Mouse (Mus musculus): ENCODE results near the gene Arpc3. TPM values are rescaled to one million over a fixed set of nuclear protein-coding genes. Genes with fewer than 3 reads are reported as not detected.
A peak's percentile ranks its signal among the peaks of the same experiment; 100 is the strongest.
"Not testable (repeated sequence)": the region's sequence is repeated elsewhere in the genome, so short reads cannot be mapped to it uniquely, and the experiment has no call there.

The Arpc3 gene
- polyA plus RNA-seq, 1 experiment from 2014 or later = 139 TPM

- Histone ChIP-seq H3K4me1 (replicated peaks) (no peaks in the 10 kb centered on the region), H3K27ac (replicated peaks) (no peak overlapping the region), H3K4me2 (no peak overlapping the region), H3K4me3 (no peak overlapping the region), H3K27me3 (no peaks in the 10 kb centered on the region), H3K36me3 (peaks cover 63% of the 10 kb centered on the region), H3K9me3 (no peaks in the 10 kb centered on the region), H3K9ac (no peak overlapping the region)
- WGBS = 26% methylated on average over 8 of the region's 8 CpGs
- ATAC-seq (ENCODE audit: low FRiP score, low read depth) = no peak
These were observed 9.6 kb downstream of the Arpc3 start for GRCm38 (mm10) chr5:122401303-122401640.

DNA sequence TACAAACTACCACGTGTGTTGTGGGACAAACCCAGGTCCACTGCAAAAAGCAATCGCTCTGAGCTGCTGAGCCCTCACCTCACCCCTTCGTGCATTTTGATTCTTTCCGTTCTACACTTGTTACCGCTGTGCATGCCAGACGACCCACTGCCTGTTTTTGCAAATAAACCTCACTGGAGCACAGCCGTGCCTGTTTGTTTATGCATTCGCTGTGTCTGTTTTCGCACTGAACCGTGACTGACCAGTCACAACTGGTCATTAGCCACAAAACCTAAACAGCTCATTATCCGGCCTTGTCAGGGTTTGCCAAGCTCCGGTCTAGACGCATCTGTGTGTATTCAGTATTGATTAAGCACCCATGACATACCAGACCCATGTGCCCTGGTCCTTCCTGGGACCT is 10.5 kb downstream of the Arpc3 start:
- H3K4me2 ChIP-seq = no peak overlapping the region
- WGBS = 75% methylated on average over 13 of the region's 13 CpGs
- no peaks in the 10 kb centered on the region for H3K9me3 ChIP-seq
- peaks cover 68% of the 10 kb centered on the region for H3K36me3 ChIP-seq
- ATAC-seq (ENCODE audit: low FRiP score, low read depth) = no peak
- no peaks in the 10 kb centered on the region for H3K4me1 ChIP-seq (replicated peaks)
- no peaks in the 10 kb centered on the region for H3K27me3 ChIP-seq
- H3K4me3 ChIP-seq = no peak overlapping the region
- no peak overlapping the region for H3K9ac ChIP-seq
- H3K27ac ChIP-seq (replicated peaks) = 0 out of 2 replicates have a peak overlapping the region, but pooled peaks have one; percentile 51

DNA sequence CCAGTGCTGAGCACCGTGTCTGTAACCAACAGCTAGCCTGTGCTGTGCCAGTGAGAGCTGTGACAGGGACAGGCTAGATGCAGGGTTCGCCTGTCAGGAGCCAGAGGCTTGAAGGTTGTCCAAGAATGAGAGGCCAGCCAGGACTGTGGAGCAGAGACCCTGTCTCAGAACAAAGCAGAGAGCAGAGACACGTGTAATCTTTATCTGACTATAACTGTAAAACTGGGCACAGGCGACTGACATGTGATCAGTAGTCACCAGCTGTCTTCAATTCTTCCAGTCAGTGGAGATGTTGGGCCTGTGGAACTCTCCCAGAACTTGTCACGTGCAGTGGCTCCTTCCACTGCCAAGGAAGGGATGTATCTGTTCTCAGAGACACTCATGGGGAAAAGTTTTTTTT is 11.1 kb downstream of the Arpc3 start:
- 0 out of 2 replicates have a peak overlapping the region, but pooled peaks have one; percentile 51 for H3K27ac ChIP-seq (replicated peaks)
- H3K36me3 ChIP-seq = peaks cover 71% of the 10 kb centered on the region
- H3K27me3 ChIP-seq = no peaks in the 10 kb centered on the region
- WGBS = 81% methylated on average over 5 of the region's 5 CpGs
- no peaks in the 10 kb centered on the region for H3K9me3 ChIP-seq
- no peaks in the 10 kb centered on the region for H3K4me1 ChIP-seq (replicated peaks)
- no peak overlapping the region for H3K4me3 ChIP-seq
- H3K4me2 ChIP-seq = no peak overlapping the region
- no peak overlapping the region for H3K9ac ChIP-seq
- no peak for ATAC-seq (ENCODE audit: low FRiP score, low read depth)

GRCm38 (mm10) chr5:122403362-122403761 is 11.7 kb downstream of the Arpc3 start:
- 96% methylated on average over 12 of the region's 12 CpGs for WGBS
- no peaks in the 10 kb centered on the region for H3K9me3 ChIP-seq
- no peak for ATAC-seq (ENCODE audit: low FRiP score, low read depth)
- peaks cover 72% of the 10 kb centered on the region for H3K36me3 ChIP-seq
- H3K4me3 ChIP-seq = no peak overlapping the region
- no peak overlapping the region for H3K4me2 ChIP-seq
- H3K9ac ChIP-seq = no peak overlapping the region
- no peaks in the 10 kb centered on the region for H3K4me1 ChIP-seq (replicated peaks)
- H3K27me3 ChIP-seq = no peaks in the 10 kb centered on the region
- no peak overlapping the region for H3K27ac ChIP-seq (replicated peaks)

DNA sequence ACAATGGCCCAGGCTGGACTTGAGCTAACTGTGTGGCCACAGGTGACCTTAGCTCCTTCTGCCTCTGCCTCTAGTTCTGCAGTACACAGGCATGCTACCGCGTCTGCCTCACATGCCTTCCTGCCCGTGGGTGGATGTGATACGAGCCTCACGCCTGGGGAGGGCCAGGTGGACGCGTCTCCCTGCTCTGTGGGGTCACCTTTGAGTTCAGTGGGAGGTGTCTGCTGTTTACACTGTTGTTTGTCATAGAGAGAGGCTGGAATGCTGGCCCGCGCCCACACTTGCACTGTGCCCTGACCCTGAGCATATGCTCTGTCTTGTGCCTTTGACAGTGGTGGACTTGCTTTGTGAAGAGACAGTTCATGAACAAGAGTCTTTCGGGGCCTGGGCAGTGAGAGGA is 13.9 kb downstream of the Arpc3 start:
- Histone ChIP-seq H3K27ac (replicated peaks) (no peak overlapping the region), H3K4me2 (no peak overlapping the region), H3K9ac (no peak overlapping the region), H3K9me3 (no peaks in the 10 kb centered on the region), H3K4me3 (no peak overlapping the region), H3K4me1 (replicated peaks) (no peaks in the 10 kb centered on the region), H3K27me3 (no peaks in the 10 kb centered on the region), H3K36me3 (peaks cover 62% of the 10 kb centered on the region)
- WGBS = 94% methylated on average over 10 of the region's 10 CpGs
- ATAC-seq (ENCODE audit: low FRiP score, low read depth) = no peak

DNA sequence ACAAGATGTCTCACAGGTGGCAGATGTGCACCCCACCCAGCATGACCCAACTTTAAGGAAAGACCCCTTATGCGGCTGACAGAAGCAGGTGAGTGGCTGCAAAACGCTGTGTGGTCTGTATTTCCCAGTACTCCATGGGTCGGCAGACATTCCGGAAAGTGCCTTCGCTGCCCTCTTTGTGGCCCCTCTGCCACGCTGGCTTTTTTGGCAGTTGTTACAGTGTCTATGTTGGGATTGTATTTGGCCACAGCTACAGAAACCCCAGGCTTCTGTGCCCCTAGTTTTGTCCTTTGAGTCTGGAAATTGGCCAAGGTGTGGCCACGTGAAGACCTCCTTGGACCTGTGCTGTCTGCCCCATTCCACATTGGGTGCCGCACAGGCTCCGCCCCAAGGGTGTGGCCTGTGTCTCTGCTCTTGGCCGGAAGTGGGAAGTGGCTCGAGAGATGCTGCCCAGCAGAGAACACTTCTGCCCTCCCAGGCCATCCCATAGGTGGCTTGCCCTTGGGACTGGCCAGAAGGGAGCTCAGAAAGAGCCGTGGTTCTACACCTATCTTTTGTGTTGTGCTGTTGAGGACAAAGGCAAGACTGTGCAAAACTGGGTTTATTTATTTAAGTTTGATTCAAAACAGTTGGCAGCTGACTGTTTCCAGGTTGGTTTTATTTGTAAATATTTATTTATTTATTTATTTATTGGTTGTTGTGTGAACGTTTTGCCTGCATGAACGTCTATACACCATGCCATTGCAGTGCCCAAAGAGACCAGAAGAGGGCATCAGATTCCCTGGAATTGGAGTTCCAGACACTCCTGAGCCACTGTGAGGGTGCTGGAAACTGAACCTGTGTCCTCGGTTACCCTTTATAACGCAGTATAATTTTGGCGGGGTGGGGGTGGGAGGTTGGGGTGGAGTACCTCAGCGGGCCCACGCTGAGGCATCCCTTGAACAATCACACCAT is 18.3 kb downstream of the Arpc3 start:
- Histone ChIP-seq H3K4me2 (no peak overlapping the region), H3K9me3 (no peaks in the 10 kb centered on the region), H3K9ac (no peak overlapping the region), H3K4me1 (replicated peaks) (no peaks in the 10 kb centered on the region), H3K4me3 (no peak overlapping the region), H3K27me3 (no peaks in the 10 kb centered on the region), H3K36me3 (peaks cover 33% of the 10 kb centered on the region), H3K27ac (replicated peaks) (no peak overlapping the region)
- no peak for ATAC-seq (ENCODE audit: low FRiP score, low read depth)
- WGBS = 85% methylated on average over 19 of the region's 19 CpGs

- no peak overlapping the region for H3K4me3 ChIP-seq
- H3K9ac ChIP-seq = no peak overlapping the region
- ATAC-seq (ENCODE audit: low FRiP score, low read depth) = no peak
- no peaks in the 10 kb centered on the region for H3K27me3 ChIP-seq
- H3K4me1 ChIP-seq (replicated peaks) = no peaks in the 10 kb centered on the region
- H3K9me3 ChIP-seq = no peaks in the 10 kb centered on the region
- H3K4me2 ChIP-seq = no peak overlapping the region
- WGBS = 85% methylated on average over 5 of the region's 5 CpGs
- H3K36me3 ChIP-seq = peaks cover 16% of the 10 kb centered on the region
- H3K27ac ChIP-seq (replicated peaks) = no peak overlapping the region
These were observed 20.2 kb downstream of the Arpc3 start for GRCm38 (mm10) chr5:122411892-122412291.

DNA sequence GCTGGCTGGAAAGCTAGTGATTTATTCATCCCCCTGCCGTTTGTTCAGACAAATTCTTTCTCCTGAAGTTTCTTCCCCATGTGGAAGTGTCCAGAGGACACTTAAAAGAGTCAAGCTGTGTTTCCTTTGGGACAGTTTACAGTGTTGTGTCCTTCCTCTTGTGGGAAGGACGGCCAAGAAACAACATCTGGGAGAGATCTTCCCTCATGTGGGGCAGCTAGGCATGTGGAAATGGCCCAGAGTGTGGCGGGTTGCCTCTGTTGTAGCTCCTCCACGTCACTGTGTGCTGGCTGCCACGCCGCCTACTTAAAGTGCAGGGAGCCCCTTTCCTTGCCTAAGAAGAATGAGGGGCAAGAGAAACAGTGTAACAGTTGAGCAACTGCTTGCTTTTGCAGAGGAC is 21.1 kb downstream of the Arpc3 start:
- no peaks in the 10 kb centered on the region for H3K27me3 ChIP-seq
- H3K4me2 ChIP-seq = no peak overlapping the region
- H3K9me3 ChIP-seq = no peaks in the 10 kb centered on the region
- ATAC-seq (ENCODE audit: low FRiP score, low read depth) = no peak
- WGBS = 70% methylated on average over 6 of the region's 6 CpGs
- no peak overlapping the region for H3K9ac ChIP-seq
- H3K36me3 ChIP-seq = peaks cover 6% of the 10 kb centered on the region; the same call in 1 of the 2 replicates
- no peak overlapping the region for H3K4me3 ChIP-seq
- H3K27ac ChIP-seq (replicated peaks) = no peak overlapping the region
- no peaks in the 10 kb centered on the region for H3K4me1 ChIP-seq (replicated peaks)

DNA sequence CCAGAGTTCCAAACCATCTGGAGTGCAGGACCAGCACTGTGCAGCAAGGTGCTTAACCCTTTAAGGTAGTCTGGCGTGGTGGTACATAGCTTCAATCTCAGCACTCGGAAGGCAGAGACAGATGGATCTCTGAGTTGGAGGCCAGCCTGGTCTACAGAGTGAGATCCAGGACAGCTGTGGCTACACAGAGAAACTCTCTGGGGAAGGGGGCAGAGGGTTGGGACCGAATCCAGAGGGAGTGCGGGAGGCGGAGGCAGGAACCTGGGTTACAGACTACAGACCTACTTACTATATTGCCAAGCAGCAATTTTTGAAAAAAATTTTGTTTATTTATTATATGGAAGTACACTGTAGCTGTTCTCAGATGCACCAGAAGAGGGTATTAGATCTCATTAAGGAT is 22.7 kb downstream of the Arpc3 start:
- no peak for ATAC-seq (ENCODE audit: low FRiP score, low read depth)
- no peaks in the 10 kb centered on the region for H3K9me3 ChIP-seq
- no peaks in the 10 kb centered on the region for H3K27me3 ChIP-seq
- H3K9ac ChIP-seq = no peak overlapping the region
- no peak overlapping the region for H3K4me3 ChIP-seq
- WGBS = 96% methylated on average over 5 of the region's 5 CpGs
- peaks cover 6% of the 10 kb centered on the region; the same call in 1 of the 2 replicates for H3K36me3 ChIP-seq
- H3K4me2 ChIP-seq = no peak overlapping the region
- no peak overlapping the region for H3K27ac ChIP-seq (replicated peaks)
- H3K4me1 ChIP-seq (replicated peaks) = no peaks in the 10 kb centered on the region

GRCm38 (mm10) chr5:122415465-122415864 is 23.8 kb downstream of the Arpc3 start:
- Histone ChIP-seq H3K27ac (replicated peaks) (no peak overlapping the region), H3K36me3 (no peaks in the 10 kb centered on the region; the same call in 1 of the 2 replicates), H3K4me2 (no peak overlapping the region), H3K9ac (no peak overlapping the region), H3K4me1 (replicated peaks) (no peaks in the 10 kb centered on the region), H3K4me3 (no peak overlapping the region), H3K27me3 (no peaks in the 10 kb centered on the region), H3K9me3 (no peaks in the 10 kb centered on the region)
- 89% methylated on average over 12 of the region's 12 CpGs for WGBS
- ATAC-seq (ENCODE audit: low FRiP score, low read depth) = no peak

DNA sequence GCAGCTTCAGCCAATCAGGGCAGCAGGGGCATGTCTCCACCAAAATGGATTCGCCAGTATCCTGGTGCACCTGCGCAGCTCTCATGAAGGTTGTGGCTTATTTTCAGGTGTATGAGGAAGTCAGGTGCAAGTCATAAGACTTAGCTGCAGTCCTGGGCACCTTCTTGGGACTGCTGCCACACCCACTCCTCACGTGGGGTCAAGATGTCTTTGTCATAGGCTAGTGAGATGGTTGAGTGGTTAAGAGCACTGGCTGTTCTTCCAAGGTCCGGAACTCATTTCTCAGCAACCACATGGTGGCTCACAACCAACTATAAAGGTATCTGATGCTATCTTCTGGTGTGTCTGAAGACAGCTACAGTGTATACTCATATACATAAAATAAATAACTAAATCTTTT is 29.0 kb downstream of the Arpc3 start:
- H3K9me3 ChIP-seq; H3K27ac ChIP-seq (replicated peaks); H3K9ac ChIP-seq; H3K4me3 ChIP-seq; H3K27me3 ChIP-seq; H3K4me2 ChIP-seq; ATAC-seq (ENCODE audit: low FRiP score, low read depth); H3K36me3 ChIP-seq: not testable (repeated sequence)
- 64% methylated on average over 4 of the region's 4 CpGs for WGBS
- H3K4me1 ChIP-seq (replicated peaks) = peaks cover 15% of the 10 kb centered on the region

DNA sequence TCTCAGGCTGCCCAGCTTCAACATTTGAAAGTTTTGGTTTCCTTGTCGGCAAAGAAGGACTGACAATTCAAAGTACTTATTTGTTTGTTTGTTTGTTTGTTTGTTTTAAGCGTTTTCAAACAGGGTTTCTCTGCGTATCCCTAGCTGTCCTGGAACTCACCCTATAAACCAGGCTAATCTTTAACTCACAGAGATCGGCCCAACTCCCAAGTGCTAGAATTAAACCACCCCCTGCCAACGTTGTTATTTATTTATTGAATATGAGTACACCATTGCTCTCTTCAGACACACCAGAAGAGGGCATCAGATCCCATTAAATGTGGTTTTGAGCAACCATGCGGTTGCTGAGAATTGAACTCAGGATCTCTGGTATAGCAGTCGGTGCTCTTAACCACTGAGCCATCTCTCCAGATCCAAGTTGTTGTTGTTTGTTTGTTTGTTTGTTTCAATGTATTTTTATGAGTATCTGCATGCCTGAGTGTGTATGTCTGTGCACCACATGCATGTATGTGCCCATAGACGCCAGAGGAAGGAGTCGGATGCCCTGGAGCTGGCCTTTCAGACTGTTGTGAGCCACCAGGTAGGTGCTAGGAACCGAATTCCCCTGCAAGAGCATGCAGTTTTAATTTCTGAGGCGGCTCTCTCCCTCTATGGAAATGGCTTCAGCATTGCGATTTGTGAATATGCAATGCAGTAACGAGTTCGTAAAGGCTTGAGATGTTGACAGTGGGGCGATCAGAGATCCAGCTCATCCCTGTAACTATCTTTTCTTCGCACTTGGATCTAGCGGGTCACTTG is 29.8 kb downstream of the Arpc3 start, which contains the start of gene Anapc7:
Gene Anapc7, plus strand, starts transcription at position 423 of the 798 bp plus-strand sequence.
- Histone ChIP-seq H3K27ac (replicated peaks) (peak within 1 kb of the TSS; percentile 97), H3K4me3 (peak within 1 kb of the TSS; percentile 93), H3K9ac (peak within 1 kb of the TSS; percentile 84), H3K4me2 (peak within 1 kb of the TSS; percentile 81), H3K27me3 (no peaks in the 10 kb centered on the region), H3K9me3 (no peaks in the 10 kb centered on the region), H3K36me3 (no peaks in the 10 kb centered on the region), H3K4me1 (replicated peaks) (peaks cover 15% of the 10 kb centered on the region)
- 22% methylated on average over 17 of the region's 17 CpGs for WGBS
- ATAC-seq (ENCODE audit: low FRiP score, low read depth) = peak; percentile 65; the same call in 1 of the 2 replicates
